Mouse (Mus musculus) skeletal muscle tissue, adult 2 months (tissue): ENCODE data around the gene Zbtb5.
"Not testable (repeated sequence)": the region's sequence is repeated elsewhere in the genome, so short reads cannot be mapped to it uniquely, and the experiment has no call there.

ENCODE experiments used
- DNase-seq: peaks from one replicate; pipeline ENCODE4 v3.0.0-alpha.2; 2012; ENCODE audit warnings: low read depth, low spot score

Gene Zbtb5

GRCm38 (mm10) chr4:45012105-45012975, at the start of gene Zbtb5:
TSS of gene Zbtb5 (minus strand) at chr4:45012412.
- DNase-seq: peak; percentile 100

GRCm38 (mm10) chr4:45055451-45055850, 43.2 kb upstream of the Zbtb5 start:
- DNase-seq: peak; percentile 36

GRCm38 (mm10) chr4:45054862-45055261, 42.6 kb upstream of the Zbtb5 start:
- no peak for DNase-seq

- DNase-seq: no peak
Measured at GRCm38 (mm10) chr4:45047956-45048355, 35.7 kb upstream of the Zbtb5 start.

GRCm38 (mm10) chr4:45047286-45047887, 35.2 kb upstream of the Zbtb5 start:
- DNase-seq: no peak

- DNase-seq: no peak
Measured at GRCm38 (mm10) chr4:45046679-45047078, 34.5 kb upstream of the Zbtb5 start.

- DNase-seq: no peak
Measured at GRCm38 (mm10) chr4:45040795-45041194, 28.6 kb upstream of the Zbtb5 start.

GRCm38 (mm10) chr4:45039546-45039945, 27.3 kb upstream of the Zbtb5 start:
- DNase-seq: not testable (repeated sequence)

- not testable (repeated sequence) for DNase-seq
Measured at GRCm38 (mm10) chr4:45038879-45039278, 26.7 kb upstream of the Zbtb5 start.

- no peak for DNase-seq
Measured at GRCm38 (mm10) chr4:45037455-45038410, 25.5 kb upstream of the Zbtb5 start.

GRCm38 (mm10) chr4:45036571-45036970, 24.4 kb upstream of the Zbtb5 start:
- DNase-seq: no peak

GRCm38 (mm10) chr4:45036048-45036447, 23.8 kb upstream of the Zbtb5 start:
- DNase-seq: no peak

- DNase-seq: no peak
Measured at GRCm38 (mm10) chr4:45034693-45035628, 22.7 kb upstream of the Zbtb5 start.

GRCm38 (mm10) chr4:45032586-45032985, 20.4 kb upstream of the Zbtb5 start:
- DNase-seq: no peak

GRCm38 (mm10) chr4:45026459-45026858, 14.2 kb upstream of the Zbtb5 start:
- DNase-seq: no peak

GRCm38 (mm10) chr4:45019009-45019408, 6.8 kb upstream of the Zbtb5 start:
- DNase-seq: no peak

- DNase-seq: peak; percentile 77
Measured at GRCm38 (mm10) chr4:45018452-45018980, 6.3 kb upstream of the Zbtb5 start, which contains the start of gene Polr1e. TSS of gene Polr1e (plus strand) at chr4:45018583.

GRCm38 (mm10) chr4:45015615-45016014, 3.4 kb upstream of the Zbtb5 start:
- peak; percentile 31 for DNase-seq

- no peak for DNase-seq
Measured at GRCm38 (mm10) chr4:45013537-45013936, 1.3 kb upstream of the Zbtb5 start.

GRCm38 (mm10) chr4:45013031-45013431, 819 bp upstream of the Zbtb5 start:
- DNase-seq: peak; percentile 13
